Mouse (Mus musculus) hindbrain, embryonic 14.5 days (tissue): ENCODE measurements around the gene Rps18. TPM values are rescaled to one million over a fixed set of nuclear protein-coding genes. Genes with fewer than 3 reads are reported as not detected.

Experiments used
- ATAC-seq: fragments of 200-750 bp; cut with Nextera tagmentation; 2 replicates; pipeline ENCODE4 v1.8.0; 2017; ENCODE audit warnings: moderate number of reproducible peaks, mild to moderate bottlenecking, moderate TSS enrichment, moderate library complexity; ENCODE audit not compliant: low FRiP score
- DNase-seq: peaks from one replicate; pipeline ENCODE4 v3.0.0-alpha.2; 2015; ENCODE audit warnings: low spot score
- H3K27ac ChIP-seq: fragments of 300-500 bp; sonication (generic); 2 replicates; pipeline ENCODE4 v1.5.1; 2014; ENCODE audit warnings: mild to moderate bottlenecking, moderate library complexity
- H3K27me3 ChIP-seq: fragments of 300-500 bp; sonication (generic); 2 replicates; pipeline ENCODE4 v1.6.1; 2014; ENCODE audit warnings: mild to moderate bottlenecking, low read length, mixed read lengths; ENCODE audit not compliant: control insufficient read depth, insufficient read depth
- H3K36me3 ChIP-seq: fragments of 300-500 bp; sonication (generic); replicated peaks from 2 replicates; pipeline ENCODE4 v1.6.1; 2014; ENCODE audit not compliant: control insufficient read depth, insufficient read depth
- H3K4me1 ChIP-seq: fragments of 300-500 bp; sonication (generic); replicated peaks from 2 replicates; pipeline ENCODE4 v1.6.1; 2014; ENCODE audit warnings: antibody characterized with exemption, low read length, mixed read lengths; ENCODE audit not compliant: control insufficient read depth, insufficient read depth
- H3K4me2 ChIP-seq: fragments of 300-500 bp; sonication (generic); replicated peaks from 2 replicates; pipeline ENCODE4 v1.6.1; 2014; ENCODE audit warnings: mild to moderate bottlenecking, moderate library complexity
- H3K4me3 ChIP-seq: fragments of 300-500 bp; sonication (generic); replicated peaks from 2 replicates; pipeline ENCODE4 v1.5.1; 2014; ENCODE audit warnings: mild to moderate bottlenecking, low read length
- H3K9ac ChIP-seq: fragments of 300-500 bp; sonication (generic); 2 replicates; pipeline ENCODE4 v1.6.1; 2014
- H3K9me3 ChIP-seq: fragments of 300-500 bp; sonication (generic); 2 replicates; pipeline ENCODE4 v1.6.1; 2016; ENCODE audit warnings: low read length; ENCODE audit not compliant: control insufficient read depth
- WGBS: fragments of 180-500 bp; shearing (Covaris S2); extraction: QIAGEN DNeasy Blood & Tissue Kit; methylation state at CpG from one replicate; pipeline ENCODE4 v1.1.7; 2014; 5-methylcytosine and 5-hydroxymethylcytosine counted together
- polyA plus RNA-seq: library from polyadenylated mRNA; unstranded; fragments of >200 nt; fragmentation: Nextera tagmentation; extraction: Ambion mirVana; gene quantifications from 2 replicates; pipeline ENCODE4 v1.2.1, GENCODE M21; 2014

Rps18 gene
- polyA plus RNA-seq, 1 experiment from 2014 or later = 966 TPM

GRCm38 (mm10) chr17:33914969-33915391 is 40.8 kb downstream of the Rps18 start:
- Histone ChIP-seq H3K27ac (no peak overlapping the region), H3K27me3 (no peaks in the 10 kb centered on the region; the same call in 1 of the 2 replicates), H3K4me3 (peak overlapping the region; percentile 51; the same call in 1 of the 2 replicates), H3K4me1 (peaks cover 22% of the 10 kb centered on the region), H3K36me3 (peaks cover 42% of the 10 kb centered on the region), H3K4me2 (peak overlapping the region; percentile 64; the same call in 1 of the 2 replicates), H3K9ac (no peak overlapping the region), H3K9me3 (no peaks in the 10 kb centered on the region)
- ATAC-seq (no peak), DNase-seq (no peak)
- 74% methylated on average over 13 of the region's 13 CpGs for WGBS

GRCm38 (mm10) chr17:33913905-33914304 is 41.9 kb downstream of the Rps18 start:
- no peak overlapping the region for H3K27ac ChIP-seq
- DNase-seq = no peak
- H3K4me3 ChIP-seq = no peak overlapping the region
- no peak for ATAC-seq
- no peaks in the 10 kb centered on the region for H3K9me3 ChIP-seq
- no peak overlapping the region for H3K9ac ChIP-seq
- no peak overlapping the region for H3K4me2 ChIP-seq
- no peaks in the 10 kb centered on the region for H3K27me3 ChIP-seq
- H3K4me1 ChIP-seq = peaks cover 14% of the 10 kb centered on the region
- 97% methylated on average over 8 of the region's 8 CpGs for WGBS
- H3K36me3 ChIP-seq = peaks cover 42% of the 10 kb centered on the region

GRCm38 (mm10) chr17:33913264-33913663 is 42.5 kb downstream of the Rps18 start:
- H3K27me3 ChIP-seq = no peaks in the 10 kb centered on the region
- ATAC-seq (no peak), DNase-seq (no peak)
- peaks cover 38% of the 10 kb centered on the region for H3K36me3 ChIP-seq
- WGBS = 90% methylated on average over 10 of the region's 10 CpGs
- H3K4me2 ChIP-seq = no peak overlapping the region
- no peak overlapping the region for H3K9ac ChIP-seq
- H3K9me3 ChIP-seq = no peaks in the 10 kb centered on the region
- no peak overlapping the region for H3K4me3 ChIP-seq
- H3K27ac ChIP-seq = no peak overlapping the region
- H3K4me1 ChIP-seq = peaks cover 14% of the 10 kb centered on the region

DNA sequence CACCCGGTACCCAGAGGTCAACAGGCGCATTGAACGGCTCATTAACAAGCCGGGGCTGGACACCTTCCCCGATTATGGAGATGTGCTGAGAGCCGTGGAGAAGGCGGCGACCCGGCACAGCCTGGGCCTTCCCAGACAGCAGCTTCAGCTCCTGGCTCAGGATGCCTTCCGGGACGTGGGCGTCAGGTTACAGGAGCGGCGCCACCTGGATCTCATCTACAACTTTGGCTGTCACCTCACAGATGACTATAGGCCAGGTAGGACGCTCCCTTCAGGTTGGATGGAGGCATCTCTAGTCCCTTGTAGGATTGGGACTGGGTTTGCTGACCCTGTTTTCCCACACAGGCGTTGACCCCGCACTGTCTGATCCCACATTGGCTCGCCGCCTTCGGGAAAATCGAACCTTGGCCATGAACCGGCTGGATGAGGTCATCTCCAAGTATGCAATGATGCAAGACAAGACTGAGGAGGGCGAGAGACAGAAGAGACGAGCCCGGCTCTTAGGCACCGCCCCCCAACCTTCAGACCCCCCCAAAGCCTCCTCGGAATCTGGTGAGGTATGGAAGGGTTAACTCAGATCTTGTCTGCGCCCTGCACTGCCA is 43.9 kb downstream of the Rps18 start:
- ATAC-seq (no peak), DNase-seq (no peak)
- H3K27ac ChIP-seq = no peak overlapping the region
- no peaks in the 10 kb centered on the region for H3K27me3 ChIP-seq
- H3K4me2 ChIP-seq = no peak overlapping the region
- H3K4me3 ChIP-seq = no peak overlapping the region
- WGBS = 92% methylated on average over 28 of the region's 28 CpGs
- H3K36me3 ChIP-seq = peaks cover 38% of the 10 kb centered on the region
- no peaks in the 10 kb centered on the region for H3K9me3 ChIP-seq
- peaks cover 13% of the 10 kb centered on the region for H3K4me1 ChIP-seq
- no peak overlapping the region for H3K9ac ChIP-seq

DNA sequence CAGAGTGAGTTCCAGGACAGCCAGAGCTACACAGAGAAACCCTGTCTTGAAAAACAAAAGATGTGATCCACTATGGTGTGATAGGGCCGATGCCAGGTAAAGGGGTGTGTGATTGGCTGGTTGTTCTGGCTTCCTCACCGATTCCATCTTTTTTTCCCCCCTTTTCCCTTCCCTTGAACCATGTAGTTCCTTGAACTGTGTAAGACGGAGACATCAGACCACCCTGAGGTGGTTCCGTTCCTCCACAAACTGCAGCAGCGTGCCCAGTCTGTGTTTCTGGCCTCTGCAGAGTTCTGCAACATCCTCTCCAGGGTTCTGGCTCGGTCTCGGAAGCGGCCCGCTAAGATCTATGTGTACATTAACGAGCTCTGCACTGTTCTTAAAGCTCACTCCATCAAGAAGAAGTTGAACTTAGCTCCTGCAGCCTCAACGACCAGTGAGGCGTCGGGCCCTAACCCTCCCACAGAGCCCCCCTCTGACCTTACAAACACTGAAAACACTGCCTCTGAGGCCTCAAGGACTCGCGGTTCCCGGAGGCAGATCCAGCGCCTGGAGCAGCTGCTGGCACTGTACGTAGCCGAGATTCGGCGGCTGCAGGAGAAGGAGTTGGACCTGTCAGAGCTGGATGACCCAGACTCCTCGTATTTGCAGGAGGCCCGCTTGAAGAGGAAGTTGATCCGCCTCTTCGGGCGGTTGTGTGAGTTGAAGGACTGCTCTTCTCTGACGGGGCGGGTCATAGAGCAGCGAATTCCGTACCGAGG is 44.6 kb downstream of the Rps18 start:
- WGBS = 93% methylated on average over 31 of the region's 31 CpGs
- Histone ChIP-seq H3K9ac (no peak overlapping the region), H3K4me1 (peaks cover 8% of the 10 kb centered on the region), H3K27me3 (no peaks in the 10 kb centered on the region), H3K36me3 (peaks cover 38% of the 10 kb centered on the region), H3K9me3 (no peaks in the 10 kb centered on the region), H3K27ac (no peak overlapping the region), H3K4me2 (no peak overlapping the region; the same call in 1 of the 2 replicates), H3K4me3 (no peak overlapping the region)
- ATAC-seq (no peak), DNase-seq (no peak)

DNA sequence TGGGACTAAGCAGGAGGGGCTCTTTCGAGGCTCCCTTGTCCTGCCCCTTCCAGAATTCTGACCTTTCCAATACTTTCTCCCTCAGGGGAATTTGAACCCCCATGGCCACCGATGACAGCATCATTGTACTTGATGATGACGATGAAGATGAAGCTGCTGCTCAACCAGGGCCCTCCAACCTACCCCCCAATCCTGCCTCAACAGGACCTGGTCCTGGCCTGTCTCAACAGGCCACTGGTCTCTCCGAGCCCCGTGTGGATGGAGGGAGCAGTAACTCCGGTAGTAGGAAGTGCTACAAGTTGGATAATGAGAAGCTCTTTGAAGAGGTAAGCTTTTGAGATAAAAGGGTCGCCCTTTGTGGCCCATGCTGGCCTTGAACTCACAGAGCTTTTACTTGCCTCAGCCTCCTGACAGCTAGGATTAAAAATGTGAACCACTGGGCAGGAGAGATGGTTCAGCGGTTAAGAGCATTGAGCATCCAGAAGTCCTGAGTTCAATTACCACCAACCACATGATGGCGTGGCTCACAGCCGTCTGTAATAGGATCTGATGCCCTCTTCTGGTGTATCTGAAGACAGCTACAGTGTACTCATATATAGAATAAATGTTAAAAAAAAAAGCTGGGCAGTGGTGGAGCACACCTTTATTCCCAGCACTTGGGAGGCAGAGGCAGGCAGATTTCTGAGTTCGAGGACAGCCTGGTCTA is 45.3 kb downstream of the Rps18 start:
- peak overlapping the region; percentile 86 for H3K4me3 ChIP-seq
- peak overlapping the region; percentile 95 for H3K9ac ChIP-seq
- peak overlapping the region; percentile 98 for H3K4me2 ChIP-seq
- H3K27me3 ChIP-seq = no peaks in the 10 kb centered on the region
- peak overlapping the region; percentile 88; the same call in 1 of the 2 replicates for H3K27ac ChIP-seq
- H3K4me1 ChIP-seq = peaks cover 8% of the 10 kb centered on the region
- H3K9me3 ChIP-seq = no peaks in the 10 kb centered on the region
- DNase-seq = no peak
- 58% methylated on average over 11 of the region's 11 CpGs for WGBS
- H3K36me3 ChIP-seq = peaks cover 38% of the 10 kb centered on the region
- ATAC-seq = no peak

GRCm38 (mm10) chr17:33909869-33910250 is 45.9 kb downstream of the Rps18 start:
- Histone ChIP-seq H3K4me2 (peak overlapping the region; percentile 98), H3K27me3 (no peaks in the 10 kb centered on the region), H3K4me3 (peak overlapping the region; percentile 86), H3K9ac (peak overlapping the region; percentile 95), H3K9me3 (no peaks in the 10 kb centered on the region), H3K27ac (peak overlapping the region; percentile 88), H3K36me3 (peaks cover 38% of the 10 kb centered on the region), H3K4me1 (peaks cover 8% of the 10 kb centered on the region)
- DNase-seq (no peak), ATAC-seq (no peak)
- 2% methylated on average over 14 of the region's 14 CpGs for WGBS

- Histone ChIP-seq H3K36me3 (peaks cover 35% of the 10 kb centered on the region), H3K4me3 (peak within 1 kb of the TSS; percentile 86), H3K27ac (peak within 1 kb of the TSS; percentile 89), H3K4me2 (peak within 1 kb of the TSS; percentile 98), H3K9me3 (no peaks in the 10 kb centered on the region), H3K9ac (peak within 1 kb of the TSS; percentile 95), H3K27me3 (no peaks in the 10 kb centered on the region), H3K4me1 (peaks cover 8% of the 10 kb centered on the region)
- DNase-seq (peak; percentile 99), ATAC-seq (peak; percentile 97)
- under 1% methylated on average over 68 of the region's 68 CpGs for WGBS
Measured at GRCm38 (mm10) chr17:33909077-33909868, 46.5 kb downstream of the Rps18 start, which contains the start of gene Daxx. TSS of gene Daxx (plus strand) at chr17:33909414.
